Mouse (Mus musculus): ENCODE results near the gene Spryd7.

- 0 out of 2 replicates have a peak, but pooled peaks have one; percentile 18 for TF ChIP-seq CTCF (IDR thresholded peaks at IDR 0.05; ENCODE audit: low read depth, low read length)
- TF ChIP-seq POLR2A (IDR thresholded peaks at IDR 0.05; ENCODE audit: extremely low read depth, insufficient read depth, low read length) = peak; percentile 94
Observed at GRCm38 (mm10) chr14:61556289-61557147, at the start of gene Spryd7.

All from liver, adult 2 months (tissue).